In the genomic region with DNA sequence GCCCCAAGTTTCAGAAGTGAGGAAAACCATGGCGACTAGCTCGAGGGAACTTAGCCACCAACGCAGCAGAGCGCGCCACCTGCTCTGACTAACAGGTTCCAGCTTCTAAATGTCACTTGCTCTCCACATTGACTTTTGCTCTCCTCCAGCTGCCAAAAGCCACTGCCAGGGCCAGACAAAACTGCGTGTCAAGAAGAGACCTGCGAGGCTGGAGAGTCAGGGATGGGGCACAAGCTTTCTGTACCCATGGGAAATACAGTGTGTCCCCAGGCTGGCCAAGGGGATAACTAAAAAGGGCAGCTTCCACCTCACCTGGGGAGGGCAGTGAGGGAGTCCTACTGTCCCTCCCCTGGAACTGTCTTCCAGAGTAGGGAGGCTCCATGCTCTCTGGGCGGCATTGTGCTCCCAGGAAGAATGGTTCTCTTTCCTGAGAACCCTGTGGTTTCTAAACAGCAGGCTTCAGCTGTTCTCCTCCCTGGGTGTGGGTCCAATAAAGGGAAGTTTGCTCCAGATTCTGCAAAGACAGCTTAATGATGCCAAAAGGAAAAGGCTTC, we compare ENCODE assay signal across 11 mouse cellular contexts. TPM values are rescaled to one million over a fixed set of nuclear protein-coding genes. Genes with fewer than 3 reads are reported as not detected.
DNase-seq lines count a peak whose midpoint lies in the region; ATAC-seq and TF ChIP-seq lines count a peak whose summit lies in the region.
"Had no signal": no experiment of that assay in that cellular context is flagged by ENCODE, and none has a peak within 500 bp of the region (broad histone marks: within the 10 kb centered on the region; RNA-seq: fewer than 3 reads in every experiment).

No protein-coding gene starts in this region.

- DNase-seq in CD4-positive, CD25-positive, alpha-beta regulatory T cell, adult 2 months (ENCODE audit: low read depth, low spot score), result peak; percentile 10
- no peak for DNase-seq in left cerebral cortex, adult 2 months (ENCODE audit: extremely low spot score in 1 of 2, low spot score in 2 of 2)
- DNase-seq in left cerebral cortex, postnatal 10 days (ENCODE audit: extremely low spot score in 1 of 2, low spot score in 2 of 2), result no peak
- DNase-seq in gastrocnemius, postnatal 14 days, result peak; percentile 39
- peak; percentile 62 for DNase-seq in lung, postnatal 10 days
- no peak for DNase-seq in frontal cortex, postnatal 25 days (ENCODE audit: low spot score in 2 of 2)
- DNase-seq in layer of hippocampus, adult 18-20 months (ENCODE audit: low spot score in 2 of 2), result no peak

- no peak overlapping the region for H3K4me3 ChIP-seq in left cerebral cortex, adult 2 months

- H3K27ac ChIP-seq in left cerebral cortex, adult 2 months, result peak overlapping the region; percentile 79

- intact Hi-C loops in left cerebral cortex, adult 2 months (cut with DNase I), result no loop called here
- intact Hi-C loops in left cerebral cortex, postnatal 10 days (cut with DNase I), result no loop called here
- intact Hi-C loops in gastrocnemius, postnatal 14 days (cut with DNase I; ENCODE audit: low total_unique reads), result no loop called here

- ATAC-seq in CD4-positive, CD25-positive, alpha-beta regulatory T cell, adult 4 months, result no peak
- ATAC-seq: forebrain, embryonic 16.5 days; inflammation-experienced regulatory T-cells, adult 6 months; midbrain, embryonic 16.5 days had no signal

- TF ChIP-seq CTCF in left cerebral cortex, adult 2 months (IDR thresholded peaks at IDR 0.05), result no peak

RNA-seq across cellular contexts. Expression of a gene that starts 7.0 kb away (rescaled TPM):
- 1 to 10 TPM; 1.0 to 1.2 TPM for polyA plus RNA-seq in CD4-positive, CD25-positive, alpha-beta regulatory T cell, adult 4 months (2017; shearing (Covaris generic))
- 100 to 1,000 TPM; 178 to 192 TPM for total RNA-seq in left cerebral cortex, adult 2 months (2021)
- 100 to 1,000 TPM; 141 to 143 TPM for total RNA-seq in left cerebral cortex, postnatal 10 days (2021)
- 10 to 100 TPM; 19.4 to 22.9 TPM for total RNA-seq in gastrocnemius, postnatal 14 days (2021)
- 100 to 1,000 TPM; 250 to 270 TPM for total RNA-seq in layer of hippocampus, adult 18-20 months (2021)

RNA-seq across cellular contexts. Expression of a gene that starts 33.3 kb away (rescaled TPM):
- 1 to 10 TPM; 4.9 to 7.1 TPM for polyA plus RNA-seq in CD4-positive, CD25-positive, alpha-beta regulatory T cell, adult 4 months (2017; shearing (Covaris generic))
- 10 to 100 TPM; 44.9 to 45.5 TPM for total RNA-seq in left cerebral cortex, adult 2 months (2021)
- 10 to 100 TPM; 27.2 to 28.4 TPM for total RNA-seq in left cerebral cortex, postnatal 10 days (2021)
- total RNA-seq in gastrocnemius, postnatal 14 days (2021), result 10 to 100 TPM; 12.2 to 13.8 TPM
- 10 to 100 TPM; 53.2 to 53.9 TPM for total RNA-seq in layer of hippocampus, adult 18-20 months (2021)

Comparison
In these comparisons a context has a peak if more than half of its experiments do, and no peak if none do; other contexts are left out.
1. DNase-seq: peak in CD4-positive, CD25-positive, alpha-beta regulatory T cell, adult 2 months (single experiment), gastrocnemius, postnatal 14 days (single experiment) and lung, postnatal 10 days (single experiment); none in left cerebral cortex, adult 2 months (0 of 2), left cerebral cortex, postnatal 10 days (0 of 2), frontal cortex, postnatal 25 days (0 of 2) and layer of hippocampus, adult 18-20 months (0 of 2).
2. RNA of a gene that starts 7.0 kb away (total RNA-seq): 250 to 270 TPM in layer of hippocampus, adult 18-20 months, 178 to 192 TPM in left cerebral cortex, adult 2 months and 141 to 143 TPM in left cerebral cortex, postnatal 10 days; 19.4 to 22.9 TPM in gastrocnemius, postnatal 14 days; every median in the first group is over 4 times any median in the second.